Comparison of ENCODE assay signal across 14 mouse cellular contexts in genomic region chr2:33789732-33790131, GRCm38 (mm10).
DNase-seq lines count a peak whose midpoint lies in the region; ATAC-seq lines count a peak whose summit lies in the region.
"Had no signal": no experiment of that assay in that cellular context is flagged by ENCODE, and none has a peak within 500 bp of the region (broad histone marks: within the 10 kb centered on the region; RNA-seq: fewer than 3 reads in every experiment).

No protein-coding gene starts in this region.

- H3K36me3 ChIP-seq in forebrain, embryonic 13.5 days (ENCODE audit: poor library complexity, severe bottlenecking), result 0 out of 2 replicates have a peak, but pooled peaks cover 10% of the 10 kb centered on the region
- H3K36me3 ChIP-seq in hindbrain, embryonic 12.5 days, result peaks cover 14% of the 10 kb centered on the region; the same call in 1 of the 2 replicates
- H3K36me3 ChIP-seq in midbrain, embryonic 11.5 days (ENCODE audit: control insufficient read depth, insufficient read depth, low read length), result no peaks in the 10 kb centered on the region
- H3K36me3 ChIP-seq in neural tube, embryonic 15.5 days, result no peaks in the 10 kb centered on the region
- H3K36me3 ChIP-seq: intestine, embryonic 15.5 days had no signal

- DNase-seq in midbrain, embryonic 11.5 days (ENCODE audit: low spot score, missing footprints), result no peak
- DNase-seq in heart, adult 18-20 months, result no peak
- no peak for DNase-seq in cerebellum, postnatal 4 days (ENCODE audit: low spot score in 2 of 2)
- no peak for DNase-seq in right cerebral cortex, adult 2 months (ENCODE audit: low spot score in 2 of 2)
- DNase-seq: cerebellum, adult 11-12 months; heart, adult 2 months; kidney, postnatal 14 days; layer of hippocampus, postnatal 36 days; lung, postnatal 10 days had no signal

- no peak overlapping the region for H3K4me3 ChIP-seq in forebrain, embryonic 13.5 days
- H3K4me3 ChIP-seq in hindbrain, embryonic 12.5 days, result no peak overlapping the region
- H3K4me3 ChIP-seq in midbrain, embryonic 11.5 days (ENCODE audit: low read depth, low read length), result no peak overlapping the region
- H3K4me3 ChIP-seq in neural tube, embryonic 15.5 days (replicated peaks), result no peak overlapping the region
- H3K4me3 ChIP-seq: heart, adult 2 months; intestine, embryonic 15.5 days had no signal

- H3K9ac ChIP-seq in forebrain, embryonic 13.5 days, result 0 out of 2 replicates have a peak overlapping the region, but pooled peaks have one; percentile 22
- no peak overlapping the region for H3K9ac ChIP-seq in hindbrain, embryonic 12.5 days
- H3K9ac ChIP-seq in midbrain, embryonic 11.5 days (ENCODE audit: low read length), result 0 out of 2 replicates have a peak overlapping the region, but pooled peaks have one; percentile 7
- no peak overlapping the region for H3K9ac ChIP-seq in neural tube, embryonic 15.5 days (replicated peaks)
- H3K9ac ChIP-seq: intestine, embryonic 15.5 days had no signal

- H3K27me3 ChIP-seq in forebrain, embryonic 13.5 days, result peaks cover 23% of the 10 kb centered on the region
- no peaks in the 10 kb centered on the region for H3K27me3 ChIP-seq in hindbrain, embryonic 12.5 days
- H3K27me3 ChIP-seq in midbrain, embryonic 11.5 days (ENCODE audit: control insufficient read depth, insufficient read depth, low read length), result no peaks in the 10 kb centered on the region
- H3K27me3 ChIP-seq in neural tube, embryonic 15.5 days (replicated peaks), result no peaks in the 10 kb centered on the region
- H3K27me3 ChIP-seq: intestine, embryonic 15.5 days had no signal

- WGBS in forebrain, embryonic 13.5 days, result 16% methylated on average over 9 of the region's 9 CpGs
- 58% methylated on average over 9 of the region's 9 CpGs for WGBS in hindbrain, embryonic 12.5 days
- WGBS in midbrain, embryonic 11.5 days, result 47% methylated on average over 9 of the region's 9 CpGs
- WGBS in neural tube, embryonic 15.5 days, result 37% methylated on average over 9 of the region's 9 CpGs

- H3K27ac ChIP-seq in forebrain, embryonic 13.5 days, result peak overlapping the region; percentile 84
- H3K27ac ChIP-seq in hindbrain, embryonic 12.5 days, result peak overlapping the region; percentile 89
- H3K27ac ChIP-seq in midbrain, embryonic 11.5 days (ENCODE audit: low read depth, low read length), result peak overlapping the region; percentile 41; the same call in 1 of the 2 replicates
- H3K27ac ChIP-seq in neural tube, embryonic 15.5 days (replicated peaks), result peak overlapping the region; percentile 62
- H3K27ac ChIP-seq: heart, adult 2 months; intestine, embryonic 15.5 days had no signal

- H3K9me3 ChIP-seq in forebrain, embryonic 13.5 days (replicated peaks), result no peaks in the 10 kb centered on the region
- no peaks in the 10 kb centered on the region for H3K9me3 ChIP-seq in hindbrain, embryonic 12.5 days (replicated peaks)
- H3K9me3 ChIP-seq in midbrain, embryonic 11.5 days (ENCODE audit: control insufficient read depth, low read length), result no peaks in the 10 kb centered on the region
- no peaks in the 10 kb centered on the region for H3K9me3 ChIP-seq in neural tube, embryonic 15.5 days (replicated peaks)
- H3K9me3 ChIP-seq: intestine, embryonic 15.5 days had no signal

- peaks cover 93% of the 10 kb centered on the region for H3K4me1 ChIP-seq in forebrain, embryonic 13.5 days
- peaks cover 64% of the 10 kb centered on the region for H3K4me1 ChIP-seq in hindbrain, embryonic 12.5 days
- H3K4me1 ChIP-seq in midbrain, embryonic 11.5 days (ENCODE audit: control insufficient read depth, insufficient read depth, low read length), result peaks cover 33% of the 10 kb centered on the region
- H3K4me1 ChIP-seq in neural tube, embryonic 15.5 days, result peaks cover 47% of the 10 kb centered on the region
- H3K4me1 ChIP-seq: intestine, embryonic 15.5 days had no signal

- no peak for ATAC-seq in forebrain, embryonic 13.5 days
- ATAC-seq in hindbrain, embryonic 12.5 days (ENCODE audit: low FRiP score), result 0 out of 2 replicates have a peak, but pooled peaks have one; percentile 17
- ATAC-seq in midbrain, embryonic 11.5 days (ENCODE audit: low FRiP score), result peak; percentile 72
- no peak for ATAC-seq in neural tube, embryonic 15.5 days (ENCODE audit: low FRiP score)
- ATAC-seq: activated CD4-positive, CD25-positive, alpha-beta regulatory T cell, adult 4 months; intestine, embryonic 15.5 days had no signal

- H3K4me2 ChIP-seq in forebrain, embryonic 13.5 days, result no peak overlapping the region
- H3K4me2 ChIP-seq in hindbrain, embryonic 12.5 days (replicated peaks), result 0 out of 2 replicates have a peak overlapping the region, but pooled peaks have one; percentile 1
- H3K4me2 ChIP-seq in midbrain, embryonic 11.5 days, result no peak overlapping the region
- no peak overlapping the region for H3K4me2 ChIP-seq in neural tube, embryonic 15.5 days
- H3K4me2 ChIP-seq: intestine, embryonic 15.5 days had no signal

Comparison
In these comparisons a context has a peak if more than half of its experiments do, and no peak if none do; other contexts are left out.
1. ATAC-seq: peak in hindbrain, embryonic 12.5 days (single experiment) and midbrain, embryonic 11.5 days (single experiment); none in forebrain, embryonic 13.5 days (single experiment) and neural tube, embryonic 15.5 days (single experiment).
2. H3K9ac ChIP-seq: peak in forebrain, embryonic 13.5 days (single experiment) and midbrain, embryonic 11.5 days (single experiment); none in hindbrain, embryonic 12.5 days (single experiment) and neural tube, embryonic 15.5 days (single experiment).
3. Peak in every context shown above with its lines, with median percentiles within 50 percentile points of each other: H3K27ac ChIP-seq.